Mouse (Mus musculus) limb, embryonic 10.5 days (tissue): ENCODE measurements around the gene Krtap22-2. TPM values are rescaled to one million over a fixed set of nuclear protein-coding genes. Genes with fewer than 3 reads are reported as not detected.
"Not testable (repeated sequence)": the region's sequence is repeated elsewhere in the genome, so short reads cannot be mapped to it uniquely, and the experiment has no call there.

Experiments used
- DNase-seq: peaks from one replicate; pipeline ENCODE4 v3.0.0-alpha.2; 2017; ENCODE audit warnings: low spot score
- H3K27ac ChIP-seq: fragments of 300-500 bp; sonication (generic); 2 replicates; pipeline ENCODE4 v1.5.1; 2016; ENCODE audit warnings: mild to moderate bottlenecking
- H3K27me3 ChIP-seq: fragments of 300-500 bp; sonication (generic); 2 replicates; pipeline ENCODE4 v1.6.1; 2016; ENCODE audit warnings: low read depth, mild to moderate bottlenecking; ENCODE audit not compliant: poor library complexity, severe bottlenecking
- H3K36me3 ChIP-seq: fragments of 300-500 bp; sonication (generic); 2 replicates; pipeline ENCODE4 v1.6.1; 2016; ENCODE audit warnings: mild to moderate bottlenecking, moderate library complexity
- H3K4me1 ChIP-seq: fragments of 300-500 bp; sonication (generic); 2 replicates; pipeline ENCODE4 v1.6.1; 2016
- H3K4me3 ChIP-seq: fragments of 300-500 bp; sonication (generic); 2 replicates; pipeline ENCODE4 v1.5.1; 2016; ENCODE audit warnings: mild to moderate bottlenecking, moderate library complexity
- H3K9me3 ChIP-seq: fragments of 300-500 bp; sonication (generic); replicated peaks from 2 replicates; pipeline ENCODE4 v1.6.1; 2016; ENCODE audit warnings: mild to moderate bottlenecking
- WGBS: fragments of 180-500 bp; shearing (Covaris S2); methylation state at CpG from one replicate; pipeline ENCODE4 v1.1.7; 2016; 5-methylcytosine and 5-hydroxymethylcytosine counted together
- polyA plus RNA-seq: library from polyadenylated mRNA; unstranded; fragments of >200 nt; fragmentation: Nextera tagmentation; extraction: Ambion mirVana; gene quantifications from 2 replicates; pipeline ENCODE4 v1.2.1, GENCODE M21; 2016

The Krtap22-2 gene
- not detected in 2 replicates for polyA plus RNA-seq

DNA sequence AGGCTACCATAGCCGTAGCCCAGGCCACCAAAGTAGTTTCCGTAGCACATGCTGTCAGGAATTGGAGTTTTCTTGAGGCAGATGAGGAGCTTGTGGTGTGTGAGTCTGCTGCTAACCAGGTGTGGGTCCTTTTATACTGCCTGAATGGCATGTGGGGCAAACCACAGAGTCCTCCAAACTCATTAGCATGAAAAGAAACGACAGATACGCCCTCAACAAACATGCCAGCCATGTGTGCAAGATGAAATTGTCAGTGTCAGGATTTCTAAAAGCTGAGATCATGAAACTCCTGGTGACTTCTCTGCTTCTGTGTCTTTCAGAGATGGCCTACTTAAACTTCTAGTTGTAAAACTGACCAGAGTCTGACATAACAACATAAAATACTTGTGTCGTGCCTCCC lies at the start of gene Krtap22-2:
Gene Krtap22-2 (minus strand): TSS at position 101 of the 400 bp plus-strand sequence.
- DNase-seq, result no peak
- Histone ChIP-seq H3K36me3 (no peaks in the 10 kb centered on the region), H3K4me3 (no peak within 1 kb of the TSS), H3K4me1 (no peaks in the 10 kb centered on the region), H3K27me3 (no peaks in the 10 kb centered on the region), H3K9me3 (no peaks in the 10 kb centered on the region), H3K27ac (no peak within 1 kb of the TSS)
- WGBS, result 88% methylated on average over 5 of the region's 5 CpGs

DNA sequence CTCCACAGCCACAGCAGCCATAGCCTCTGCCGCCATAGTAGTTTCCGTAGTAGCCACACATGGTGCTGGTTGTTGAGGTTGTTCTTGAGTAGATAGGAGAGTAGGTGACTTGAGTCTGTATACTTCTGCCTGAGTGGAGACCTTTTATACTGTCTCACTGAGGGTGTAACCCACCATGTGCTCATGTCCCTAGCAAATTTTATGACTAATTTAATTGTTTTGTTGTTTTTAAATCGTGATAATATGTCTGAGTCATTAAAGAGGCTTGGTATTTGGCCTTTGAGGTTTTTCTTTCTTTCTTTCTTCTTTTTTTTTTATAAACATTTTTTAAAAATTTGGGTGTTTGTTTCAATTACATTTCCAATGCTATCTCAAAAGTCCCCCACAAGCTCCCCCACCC lies 37.2 kb upstream of the Krtap22-2 start, which contains the start of gene Krtap6-5:
Gene Krtap6-5 (minus strand): TSS at position 101 of the 400 bp plus-strand sequence.
- Histone ChIP-seq H3K9me3 (no peaks in the 10 kb centered on the region), H3K36me3 (no peaks in the 10 kb centered on the region), H3K27ac (no peak within 1 kb of the TSS), H3K4me1 (no peaks in the 10 kb centered on the region), H3K4me3 (no peak within 1 kb of the TSS), H3K27me3 (no peaks in the 10 kb centered on the region)
- DNase-seq, result no peak
- WGBS, result 95% methylated on average over 3 of the region's 3 CpGs

DNA sequence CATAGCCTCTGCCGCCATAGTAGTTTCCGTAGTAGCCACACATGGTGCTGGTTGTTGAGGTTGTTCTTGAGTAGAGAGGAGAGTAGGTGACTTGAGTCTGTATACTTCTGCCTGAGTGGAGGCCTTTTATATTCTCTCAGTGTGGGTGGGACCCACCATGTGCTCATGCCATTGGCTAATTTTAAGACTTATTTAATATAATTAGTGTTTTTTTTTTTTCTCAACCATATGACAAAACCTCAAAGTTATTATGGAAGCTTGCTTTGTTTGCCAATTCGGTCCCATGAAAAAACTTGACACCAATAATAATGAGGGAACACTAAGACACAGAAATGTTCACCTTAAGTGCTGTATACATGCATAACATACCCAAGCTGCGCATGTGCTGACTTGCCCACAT lies 30.8 kb upstream of the Krtap22-2 start, which contains the start of gene Gm10228:
Gene Gm10228 (minus strand): TSS at position 101 of the 400 bp plus-strand sequence.
- not testable (repeated sequence) for H3K9me3 ChIP-seq, H3K4me1 ChIP-seq, DNase-seq, H3K27ac ChIP-seq, H3K36me3 ChIP-seq, H3K4me3 ChIP-seq, H3K27me3 ChIP-seq
- 96% methylated on average over 2 of the region's 4 CpGs for WGBS

DNA sequence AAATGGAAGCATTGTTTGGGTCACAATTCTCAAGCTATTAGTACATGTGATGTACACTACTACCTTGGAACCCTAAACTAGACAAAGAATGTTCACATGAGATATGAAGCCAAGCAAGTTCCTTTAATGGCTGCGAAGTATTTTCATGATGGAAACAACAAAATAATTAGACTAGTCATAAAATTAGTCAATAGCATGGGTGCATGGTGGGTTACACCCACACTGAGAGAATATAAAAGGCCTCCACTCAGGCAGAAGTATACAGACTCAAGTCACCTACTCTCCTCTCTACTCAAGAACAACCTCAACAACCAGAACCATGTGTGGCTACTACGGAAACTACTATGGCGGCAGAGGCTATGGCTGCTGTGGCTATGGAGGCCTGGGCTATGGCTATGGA lies 20.8 kb upstream of the Krtap22-2 start, which contains the start of gene Krtap6-1:
Gene Krtap6-1 (plus strand): TSS at position 301 of the 400 bp plus-strand sequence.
- not testable (repeated sequence) for H3K4me1 ChIP-seq, H3K27ac ChIP-seq, H3K9me3 ChIP-seq, H3K27me3 ChIP-seq, H3K4me3 ChIP-seq, DNase-seq, H3K36me3 ChIP-seq
- WGBS, result 91% methylated on average over 3 of the region's 3 CpGs

DNA sequence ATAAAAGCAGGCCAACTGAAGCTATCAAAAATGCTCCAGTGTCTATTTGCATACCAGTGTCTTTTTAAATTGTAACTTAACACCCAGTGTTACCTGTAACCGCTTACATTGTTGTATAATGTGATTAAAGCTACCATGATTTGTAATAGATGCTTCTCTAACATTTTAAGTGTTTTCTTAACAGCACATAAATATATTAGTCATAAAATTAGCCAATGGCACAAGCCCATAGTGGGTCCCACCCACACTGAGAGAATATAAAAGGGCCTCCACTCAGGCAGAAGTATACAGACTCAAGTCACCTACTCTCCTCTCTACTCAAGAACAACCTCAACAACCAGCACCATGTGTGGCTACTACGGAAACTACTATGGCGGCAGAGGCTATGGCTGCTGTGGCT lies 4.4 kb upstream of the Krtap22-2 start, which contains the start of gene Gm10229:
Gene Gm10229 (plus strand): TSS at position 301 of the 400 bp plus-strand sequence.
- 90% methylated on average over 3 of the region's 3 CpGs for WGBS
- H3K4me3 ChIP-seq, H3K9me3 ChIP-seq, H3K27ac ChIP-seq, H3K27me3 ChIP-seq, H3K36me3 ChIP-seq, H3K4me1 ChIP-seq, DNase-seq: not testable (repeated sequence)

DNA sequence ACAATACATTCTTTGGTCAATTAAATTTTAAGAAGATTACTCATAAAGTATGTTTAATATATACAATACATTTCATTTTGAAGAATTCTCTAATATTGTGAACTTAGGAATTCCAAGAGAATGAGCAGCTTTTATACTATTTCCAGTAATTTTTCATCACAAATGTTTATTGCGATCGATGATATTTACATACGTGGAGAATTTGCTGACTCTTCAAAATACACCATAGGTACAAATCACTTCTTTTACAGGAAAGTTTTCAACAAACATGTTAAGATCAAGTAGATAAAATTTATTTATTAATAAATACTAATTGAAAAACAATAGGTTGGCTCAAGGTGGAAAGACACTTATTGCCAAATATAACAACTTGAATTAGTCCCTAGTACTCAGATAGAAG lies 3.4 kb upstream of the Krtap22-2 start:
- H3K9me3 ChIP-seq, result no peaks in the 10 kb centered on the region
- H3K4me1 ChIP-seq, result no peaks in the 10 kb centered on the region
- no peak overlapping the region for H3K27ac ChIP-seq
- H3K27me3 ChIP-seq, result no peaks in the 10 kb centered on the region
- H3K36me3 ChIP-seq, result no peaks in the 10 kb centered on the region
- no peak overlapping the region for H3K4me3 ChIP-seq
- no peak for DNase-seq
- over 99% methylated on average over 3 of the region's 3 CpGs for WGBS

DNA sequence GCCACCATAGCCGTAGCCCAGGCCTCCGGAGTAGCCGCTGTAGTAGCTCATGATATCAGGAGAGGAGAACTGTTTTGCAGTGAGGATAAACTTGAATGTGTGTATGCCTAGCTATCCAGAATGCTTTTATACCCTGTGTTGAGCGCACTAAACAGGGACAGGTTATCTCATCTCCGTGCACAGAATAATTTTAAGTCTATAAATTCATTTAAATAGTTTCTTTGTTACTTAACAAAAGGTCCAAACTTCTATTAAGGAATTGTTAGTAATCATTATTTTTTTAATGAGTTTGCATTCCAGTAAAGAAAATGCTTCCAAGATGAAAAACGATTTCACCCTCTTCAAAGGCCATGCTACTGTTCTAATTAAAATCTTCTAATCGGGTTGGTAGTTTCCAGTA lies 47.8 kb downstream of the Krtap22-2 start, which contains the start of gene Krtap16-3:
Gene Krtap16-3 (minus strand): TSS at position 101 of the 400 bp plus-strand sequence.
- DNase-seq, result no peak
- no peak within 1 kb of the TSS for H3K4me3 ChIP-seq
- WGBS, result 89% methylated on average over 7 of the region's 7 CpGs
- H3K27me3 ChIP-seq, result no peaks in the 10 kb centered on the region
- no peaks in the 10 kb centered on the region for H3K36me3 ChIP-seq
- H3K9me3 ChIP-seq, result no peaks in the 10 kb centered on the region
- no peaks in the 10 kb centered on the region for H3K4me1 ChIP-seq
- H3K27ac ChIP-seq, result no peak within 1 kb of the TSS

Other genes starting within 250 kb of the Krtap22-2 start
- gene 2310057N15Rik, start 236.6 kb downstream of the Krtap22-2 start, polyA plus RNA-seq, result not detected in 2 replicates
- not detected in 2 replicates for gene Gm5965, start 232.9 kb downstream of the Krtap22-2 start, polyA plus RNA-seq
- gene Gm20741, start 198.5 kb downstream of the Krtap22-2 start, polyA plus RNA-seq, result not detected in 2 replicates
- gene Krtap15, start 190.5 kb downstream of the Krtap22-2 start, polyA plus RNA-seq, result not detected in 2 replicates
- not detected in 2 replicates for gene Krtap14, start 184.6 kb downstream of the Krtap22-2 start, polyA plus RNA-seq
- gene Krtap19-1, start 141.3 kb downstream of the Krtap22-2 start, polyA plus RNA-seq, result not detected in 2 replicates
- not detected in 2 replicates for gene Krtap19-2, start 136.5 kb downstream of the Krtap22-2 start, polyA plus RNA-seq
- not detected in 2 replicates for gene Krtap19-3, start 132.7 kb downstream of the Krtap22-2 start, polyA plus RNA-seq
- gene Krtap19-4, start 125.7 kb downstream of the Krtap22-2 start, polyA plus RNA-seq, result not detected in 2 replicates
- not detected in 2 replicates for gene Krtap19-5, start 114.3 kb downstream of the Krtap22-2 start, polyA plus RNA-seq
- not detected in 2 replicates for gene Krtap19-9b, start 78.5 kb downstream of the Krtap22-2 start, polyA plus RNA-seq
- gene Krtap16-3, start 47.9 kb downstream of the Krtap22-2 start, polyA plus RNA-seq, result not detected in 2 replicates
- not detected in 2 replicates for gene Gm10229, start 4.5 kb upstream of the Krtap22-2 start, polyA plus RNA-seq
- gene Krtap6-1, start 20.9 kb upstream of the Krtap22-2 start, polyA plus RNA-seq, result not detected in 2 replicates
- gene Gm10228, start 30.7 kb upstream of the Krtap22-2 start, polyA plus RNA-seq, result not detected in 2 replicates
- gene Krtap6-5, start 37.1 kb upstream of the Krtap22-2 start, polyA plus RNA-seq, result not detected in 2 replicates
- not detected in 2 replicates for gene 1110025L11Rik, start 53.2 kb upstream of the Krtap22-2 start, polyA plus RNA-seq
- gene Krtap6-3, start 73.3 kb upstream of the Krtap22-2 start, polyA plus RNA-seq, result not detected in 2 replicates
- gene Gm6358, start 130.1 kb upstream of the Krtap22-2 start, polyA plus RNA-seq, result not detected in 2 replicates
- gene Gm10061, start 140.3 kb upstream of the Krtap22-2 start, polyA plus RNA-seq, result not detected in 2 replicates
- not detected in 2 replicates for gene Gm9789, start 147.2 kb upstream of the Krtap22-2 start, polyA plus RNA-seq
- gene Gm7735, start 158.7 kb upstream of the Krtap22-2 start, polyA plus RNA-seq, result not detected in 2 replicates
- gene 1110057P08Rik, start 164.0 kb upstream of the Krtap22-2 start, polyA plus RNA-seq, result not detected in 2 replicates
- not detected in 2 replicates for gene Krtap20-2, start 195.1 kb upstream of the Krtap22-2 start, polyA plus RNA-seq